Mouse (Mus musculus): Measurements from ENCODE around the gene Fkbp5. TPM values are rescaled to one million over a fixed set of nuclear protein-coding genes. Genes with fewer than 3 reads are reported as not detected.

Gene Fkbp5
- polyA plus RNA-seq, 2 experiments = 3.6 to 7.3 TPM

- H3K36me3 ChIP-seq (replicated peaks; ENCODE audit: control insufficient read depth, insufficient read depth, low read depth) = no peaks in the 10 kb centered on the region
- no peaks in the 10 kb centered on the region for H3K9me3 ChIP-seq (ENCODE audit: control insufficient read depth, low read length)
- peaks cover 13% of the 10 kb centered on the region for H3K27me3 ChIP-seq (ENCODE audit: control insufficient read depth, insufficient read depth, low read length)
- WGBS (ENCODE audit: insufficient replicate concordance) = 53% methylated on average over 23 of the region's 23 CpGs
- H3K4me2 ChIP-seq (ENCODE audit: low read depth) = peak overlapping the region; percentile 62
- ATAC-seq (ENCODE audit: insufficient read depth) (no peak), DNase-seq (ENCODE audit: low read depth in 3 of 3, low spot score in 3 of 3) (no peak)
- H3K9ac ChIP-seq (replicated peaks) = no peak overlapping the region
- H3K27ac ChIP-seq = no peak overlapping the region
- H3K4me3 ChIP-seq (ENCODE audit: insufficient read depth in 1 of 2, low read depth in 2 of 2, low read length in 2 of 2) = no peak overlapping the region
- TF ChIP-seq CTCF (IDR thresholded peaks at IDR 0.05; ENCODE audit: low read depth) = no peak
- no peak for TF ChIP-seq EP300 (IDR thresholded peaks at IDR 0.05; ENCODE audit: low read depth)
- peaks cover 0 to 15% of the 10 kb centered on the region in 2 experiments; a peak in 2 of 4 replicates for H3K4me1 ChIP-seq (replicated peaks; ENCODE audit: control insufficient read depth in 2 of 2, insufficient read depth in 2 of 2, low read length in 1 of 2)
These were observed 6.8 kb upstream of the Fkbp5 start for GRCm38 (mm10) chr17:28524009-28524695.

- no peaks in the 10 kb centered on the region for H3K36me3 ChIP-seq (replicated peaks; ENCODE audit: control insufficient read depth, insufficient read depth, low read depth)
- TF ChIP-seq CTCF (IDR thresholded peaks at IDR 0.05; ENCODE audit: low read depth) (no peak), EP300 (IDR thresholded peaks at IDR 0.05; ENCODE audit: low read depth) (no peak)
- H3K4me2 ChIP-seq (ENCODE audit: low read depth) = peak overlapping the region; percentile 62
- 4% methylated on average over 28 of the region's 28 CpGs for WGBS (ENCODE audit: insufficient replicate concordance)
- DNase-seq (ENCODE audit: low read depth in 3 of 3, low spot score in 3 of 3) (no peak), ATAC-seq (ENCODE audit: insufficient read depth) (no peak)
- no peak overlapping the region for H3K27ac ChIP-seq
- H3K4me3 ChIP-seq (ENCODE audit: insufficient read depth in 1 of 2, low read depth in 2 of 2, low read length in 2 of 2) = peak overlapping the region; percentile 45 to 51
- peaks cover 0 to 15% of the 10 kb centered on the region in 2 experiments; a peak in 2 of 4 replicates for H3K4me1 ChIP-seq (replicated peaks; ENCODE audit: control insufficient read depth in 2 of 2, insufficient read depth in 2 of 2, low read length in 1 of 2)
- no peak overlapping the region for H3K9ac ChIP-seq (replicated peaks)
- H3K9me3 ChIP-seq (ENCODE audit: control insufficient read depth, low read length) = no peaks in the 10 kb centered on the region
- peaks cover 13% of the 10 kb centered on the region for H3K27me3 ChIP-seq (ENCODE audit: control insufficient read depth, insufficient read depth, low read length)
These were observed 6.2 kb upstream of the Fkbp5 start for GRCm38 (mm10) chr17:28523355-28524008.

GRCm38 (mm10) chr17:28522623-28523354 is 5.5 kb upstream of the Fkbp5 start:
- Histone ChIP-seq H3K9me3 (ENCODE audit: control insufficient read depth, low read length) (no peaks in the 10 kb centered on the region), H3K27ac (no peak overlapping the region), H3K36me3 (replicated peaks; ENCODE audit: control insufficient read depth, insufficient read depth, low read depth) (no peaks in the 10 kb centered on the region), H3K9ac (replicated peaks) (no peak overlapping the region), H3K4me1 (replicated peaks; ENCODE audit: control insufficient read depth in 2 of 2, insufficient read depth in 2 of 2, low read length in 1 of 2) (peaks cover 0 to 16% of the 10 kb centered on the region in 2 experiments; a peak in 2 of 4 replicates), H3K27me3 (ENCODE audit: control insufficient read depth, insufficient read depth, low read length) (peaks cover 16% of the 10 kb centered on the region), H3K4me3 (ENCODE audit: insufficient read depth in 1 of 2, low read depth in 2 of 2, low read length in 2 of 2) (peak overlapping the region; percentile 45 to 60), H3K4me2 (ENCODE audit: low read depth) (peak overlapping the region; percentile 62)
- ATAC-seq (ENCODE audit: insufficient read depth) = peak; percentile 70
- no peak for TF ChIP-seq CTCF (IDR thresholded peaks at IDR 0.05; ENCODE audit: low read depth)
- under 1% methylated on average over 59 of the region's 66 CpGs for WGBS (ENCODE audit: insufficient replicate concordance)
- DNase-seq (ENCODE audit: low read depth in 3 of 3, low spot score in 3 of 3) = peak; percentile 44 to 51 (median 47)

GRCm38 (mm10) chr17:28521920-28522319 is 4.6 kb upstream of the Fkbp5 start:
- ATAC-seq (ENCODE audit: insufficient read depth) (no peak), DNase-seq (ENCODE audit: low read depth in 3 of 3, low spot score in 3 of 3) (no peak)
- TF ChIP-seq EP300 (IDR thresholded peaks at IDR 0.05; ENCODE audit: low read depth) (no peak), CTCF (IDR thresholded peaks at IDR 0.05; ENCODE audit: low read depth) (no peak)
- H3K4me3 ChIP-seq (ENCODE audit: insufficient read depth in 1 of 2, low read depth in 2 of 2, low read length in 2 of 2) = no peak overlapping the region
- peaks cover 24% of the 10 kb centered on the region for H3K27me3 ChIP-seq (ENCODE audit: control insufficient read depth, insufficient read depth, low read length)
- no peak overlapping the region for H3K27ac ChIP-seq
- no peak overlapping the region; the same call in 1 of the 2 replicates for H3K4me2 ChIP-seq (ENCODE audit: low read depth)
- H3K9ac ChIP-seq (replicated peaks) = no peak overlapping the region
- H3K9me3 ChIP-seq (ENCODE audit: control insufficient read depth, low read length) = no peaks in the 10 kb centered on the region
- no peaks in the 10 kb centered on the region for H3K36me3 ChIP-seq (replicated peaks; ENCODE audit: control insufficient read depth, insufficient read depth, low read depth)
- 40% methylated on average over 6 of the region's 6 CpGs for WGBS (ENCODE audit: insufficient replicate concordance)
- peaks cover 0 to 9% of the 10 kb centered on the region in 2 experiments; a peak in 2 of 4 replicates for H3K4me1 ChIP-seq (replicated peaks; ENCODE audit: control insufficient read depth in 2 of 2, insufficient read depth in 2 of 2, low read length in 1 of 2)
